Mouse (Mus musculus): ENCODE results near the gene Gm9195.

DNA sequence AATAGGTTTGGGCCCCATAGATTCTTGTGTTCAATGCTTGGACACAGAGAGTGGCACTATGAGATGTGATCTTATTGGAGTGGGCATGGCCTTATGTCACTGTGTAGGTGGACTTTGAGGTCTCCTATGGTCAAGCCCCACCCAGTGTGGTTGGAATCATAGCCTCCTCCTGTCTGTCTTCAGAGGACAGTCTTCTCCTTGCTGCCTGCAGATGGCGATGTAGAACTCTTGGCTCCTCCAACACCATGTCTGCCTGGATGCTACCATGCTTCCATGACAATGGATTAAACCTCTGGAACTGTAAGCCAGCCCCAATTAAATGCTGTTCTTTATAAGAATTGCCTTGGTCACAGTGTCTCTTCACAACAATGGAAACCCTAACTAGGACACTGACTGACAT, 13.3 kb upstream of the Gm9195 start:
- TF ChIP-seq POLR2A (IDR thresholded peaks at IDR 0.05; ENCODE audit: insufficient read length, low read depth), result no peak
- TF ChIP-seq POLR2AphosphoS2 (IDR thresholded peaks at IDR 0.05; ENCODE audit: insufficient read length, low read depth), result no peak
- no peak for TF ChIP-seq TCF3 (IDR thresholded peaks at IDR 0.05; ENCODE audit: insufficient read length, low read depth)
- no peak for TF ChIP-seq MAX (IDR thresholded peaks at IDR 0.05; ENCODE audit: low read depth)
- no peak for TF ChIP-seq USF1 (IDR thresholded peaks at IDR 0.05; ENCODE audit: low read depth)
- TF ChIP-seq E2F4 (IDR thresholded peaks at IDR 0.05; ENCODE audit: insufficient read depth), result no peak
- no peak for TF ChIP-seq MYOG (IDR thresholded peaks at IDR 0.05; ENCODE audit: control insufficient read depth in 1 of 3, insufficient read depth in 1 of 3, insufficient read length in 2 of 3, low read depth in 2 of 3)
- no peak for TF ChIP-seq REST (IDR thresholded peaks at IDR 0.05; ENCODE audit: insufficient read depth, insufficient read length)
